Mouse (Mus musculus): ENCODE results near the gene Prrg3.

DNA sequence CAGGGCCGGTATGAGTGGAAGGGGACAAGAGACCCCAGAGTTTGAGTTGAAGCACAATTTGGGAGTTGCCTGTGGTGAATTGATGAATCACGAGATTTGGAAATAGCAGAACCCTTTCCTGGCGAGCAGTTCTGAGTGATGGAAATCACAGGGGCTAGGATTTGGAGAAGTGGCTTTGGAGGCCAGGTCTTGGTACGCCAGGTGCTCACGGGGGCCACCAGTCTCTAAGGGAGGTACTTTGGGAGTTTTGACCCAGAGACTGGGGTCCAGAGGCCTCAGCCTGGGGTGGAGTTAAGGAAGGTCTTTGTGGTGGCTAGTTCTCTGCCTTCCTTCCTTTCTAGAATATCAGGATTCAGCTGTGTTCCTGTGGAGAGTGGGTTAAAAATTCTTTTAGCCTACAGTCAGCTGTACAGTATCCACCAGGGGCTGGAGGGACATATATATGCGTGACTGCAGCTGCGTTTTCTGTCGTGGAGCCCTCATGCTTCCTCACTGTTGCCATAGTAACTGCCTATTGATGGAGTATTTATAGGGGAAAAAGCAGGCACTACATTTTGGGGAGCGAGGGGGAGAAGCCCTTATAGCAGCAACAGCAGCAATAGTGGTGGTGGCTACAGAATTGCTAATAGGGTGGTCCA, 970 bp downstream of the Prrg3 start:
- TF ChIP-seq POLR2A (IDR thresholded peaks at IDR 0.05; ENCODE audit: borderline replicate concordance, extremely low read depth, insufficient read depth, insufficient read length, poor library complexity, severe bottlenecking) (no peak), CTCF (IDR thresholded peaks at IDR 0.05; ENCODE audit: borderline replicate concordance, extremely low read depth, insufficient read depth, insufficient read length) (no peak)

Data from brain, embryonic 14.5 days (tissue).